Mouse (Mus musculus) central nervous system, embryonic 11.5 days (tissue): ENCODE measurements around the gene Hoxb7. TPM values are rescaled to one million over a fixed set of nuclear protein-coding genes. Genes with fewer than 3 reads are reported as not detected.

Experiments
- polyA plus RNA-seq: library from polyadenylated mRNA; depleted of rRNA; stranded (reverse); fragments of >200 nt; gene quantifications from 2 replicates; pipeline ENCODE4 v1.2.3, GENCODE M21; 2012; rRNA removed

The Hoxb7 gene
- 1.5 and 10.7 TPM in 2 replicates for polyA plus RNA-seq

DNA sequence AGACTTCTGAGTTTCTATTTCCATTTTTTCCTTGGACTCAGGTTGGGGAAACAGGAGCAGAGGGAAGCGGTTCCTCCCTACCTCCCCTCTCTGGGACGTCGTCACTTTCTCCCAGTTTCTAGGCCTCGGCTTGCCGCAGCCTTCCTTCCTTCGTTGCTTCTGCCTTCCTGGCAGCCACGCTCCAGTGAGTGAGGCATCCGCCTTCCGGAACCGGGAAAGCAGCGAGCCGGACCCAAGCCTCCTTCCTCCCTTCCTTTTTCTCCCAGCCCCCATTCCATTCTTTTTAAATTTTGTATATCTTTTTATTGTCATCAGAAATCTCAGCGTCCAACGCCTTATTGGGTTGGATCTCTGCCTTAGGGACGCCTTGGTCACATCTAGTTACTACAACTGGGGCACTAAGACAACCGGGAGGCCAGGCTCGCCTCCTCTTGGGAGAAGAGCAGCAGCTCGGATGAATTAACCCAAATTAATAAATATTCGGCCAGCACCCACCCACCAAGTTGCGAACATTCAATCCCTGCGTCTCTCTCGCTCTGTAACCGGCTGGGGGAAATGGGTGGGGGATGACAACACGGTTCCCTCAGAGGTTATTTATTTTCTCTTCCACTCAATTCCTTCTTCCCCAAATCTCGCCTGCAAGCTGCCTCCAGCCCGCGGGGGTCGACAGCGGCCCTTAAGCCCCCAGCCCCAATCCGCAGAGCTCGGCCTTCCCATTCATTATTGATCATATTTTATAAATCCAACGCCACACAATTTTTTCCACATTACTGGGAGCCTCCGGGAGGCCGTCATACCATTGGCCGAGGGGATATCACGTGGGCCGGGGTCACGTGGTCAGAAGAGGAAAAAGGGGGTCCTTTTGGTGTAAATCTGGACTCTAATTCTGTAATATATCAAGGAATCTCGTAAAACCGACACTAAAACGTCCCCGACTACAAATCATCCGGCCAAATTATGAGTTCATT, at the start of gene Hoxb7:
Gene Hoxb7 (plus strand): TSS at position 853 of the 968 bp plus-strand sequence.

DNA sequence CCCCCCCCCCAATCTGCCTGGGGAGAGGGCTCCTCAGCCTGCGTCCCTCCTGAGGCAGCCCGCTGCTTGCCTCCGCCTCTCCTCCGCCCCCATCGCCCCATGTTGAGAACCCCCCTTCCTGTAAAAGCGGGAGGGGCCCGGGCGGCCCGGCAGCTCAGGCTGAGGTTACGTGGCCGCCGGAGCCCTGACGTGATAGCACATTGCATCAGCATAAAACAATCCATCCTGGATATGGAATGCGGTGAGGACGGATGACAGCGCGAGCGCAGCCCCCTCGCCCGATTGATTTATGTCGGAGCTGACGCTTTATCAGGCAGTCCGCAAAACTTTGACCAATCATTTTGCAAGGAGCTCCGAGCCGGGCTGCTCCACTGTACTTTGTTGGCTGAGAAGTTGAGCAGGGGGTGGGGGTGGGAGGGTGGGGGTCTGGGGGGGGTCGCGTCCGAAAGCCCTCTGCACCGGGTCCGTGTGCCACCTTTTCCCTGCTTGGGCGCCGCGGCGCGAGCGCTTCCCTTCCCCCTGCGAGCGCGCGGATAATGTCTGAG, 15.4 kb upstream of the Hoxb7 start, which contains the start of gene Hoxb9:
Gene Hoxb9 (plus strand): TSS at position 462 of the 545 bp plus-strand sequence.

DNA sequence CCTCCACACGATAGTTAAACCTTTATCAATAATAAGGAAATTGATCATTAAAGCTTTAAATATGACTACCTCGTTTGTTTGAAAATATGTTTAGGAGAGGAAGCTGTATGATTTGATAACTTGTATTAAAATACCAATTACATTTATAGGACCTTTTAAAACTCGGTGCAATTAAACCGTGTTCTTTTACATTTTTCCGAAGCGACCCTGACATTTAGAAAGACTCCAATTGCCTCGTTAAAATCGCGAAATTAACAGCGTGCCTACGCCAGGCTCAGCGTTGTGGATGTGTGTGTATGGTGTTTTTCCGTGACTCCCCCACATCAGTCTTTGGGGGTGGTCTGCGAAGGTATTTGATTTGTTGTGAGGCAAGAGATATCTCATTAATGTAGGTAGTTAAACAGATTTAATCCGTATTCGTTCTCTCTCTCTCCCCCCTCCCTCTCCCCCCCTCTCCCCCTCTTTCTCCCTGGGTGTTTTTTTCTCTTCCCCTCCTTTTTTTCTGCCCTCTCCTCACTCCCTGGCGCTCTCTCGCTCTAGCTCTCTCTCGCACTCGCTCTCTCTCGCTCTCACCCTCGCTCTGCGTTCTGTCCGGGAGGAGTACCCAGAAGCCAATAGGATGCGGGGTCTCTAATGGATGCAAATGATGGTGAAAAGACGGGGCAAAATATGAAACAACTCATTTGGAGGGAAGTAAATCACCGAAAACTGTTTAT, 4.4 kb upstream of the Hoxb7 start, which contains the start of gene Hoxb8:
Gene Hoxb8 (plus strand): TSS at position 51 of the 716 bp plus-strand sequence.

DNA sequence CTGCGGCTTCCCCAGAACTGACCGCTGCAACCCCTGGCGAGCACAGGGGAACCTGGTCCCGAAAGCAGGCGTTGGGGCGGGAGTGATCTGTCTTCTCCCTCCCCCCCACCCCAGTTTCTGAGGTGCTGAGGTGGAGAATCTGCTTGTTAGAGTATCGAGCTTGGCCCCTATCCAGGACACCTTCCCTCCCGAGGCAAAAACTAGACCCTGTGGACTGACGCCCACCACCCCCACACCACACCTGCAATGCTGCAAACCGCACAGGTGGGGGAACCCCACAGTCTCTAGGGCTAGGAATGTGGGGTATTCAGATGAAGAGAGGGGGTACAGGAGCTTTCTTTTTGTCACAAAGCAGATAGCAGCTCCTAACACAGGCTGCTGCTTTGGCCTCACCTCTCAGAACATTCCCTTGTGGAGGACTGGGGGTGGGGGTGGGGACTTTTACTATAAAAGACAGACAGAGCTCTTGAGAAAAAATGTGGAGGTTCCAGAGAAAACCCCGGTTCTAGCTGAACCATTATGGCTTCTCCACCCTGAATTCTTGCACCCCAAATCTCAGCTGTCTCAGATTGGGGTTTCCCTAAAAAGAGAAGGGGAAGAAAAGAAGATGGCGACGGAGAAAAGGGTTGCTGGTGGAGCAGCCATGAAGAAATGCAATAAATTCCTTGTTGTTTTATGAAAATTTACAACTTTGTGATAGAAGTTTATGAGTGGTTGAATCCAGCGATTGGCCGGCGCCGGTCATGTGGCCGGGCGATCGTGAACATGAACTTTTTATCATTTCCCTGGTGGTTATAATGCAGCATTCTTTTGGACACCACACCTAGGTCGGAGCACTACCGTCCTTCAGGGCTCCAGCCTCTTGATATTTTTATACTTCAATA, 5.5 kb downstream of the Hoxb7 start, which contains the start of gene Hoxb6:
Gene Hoxb6 (plus strand): TSS at position 796 of the 884 bp plus-strand sequence.

DNA sequence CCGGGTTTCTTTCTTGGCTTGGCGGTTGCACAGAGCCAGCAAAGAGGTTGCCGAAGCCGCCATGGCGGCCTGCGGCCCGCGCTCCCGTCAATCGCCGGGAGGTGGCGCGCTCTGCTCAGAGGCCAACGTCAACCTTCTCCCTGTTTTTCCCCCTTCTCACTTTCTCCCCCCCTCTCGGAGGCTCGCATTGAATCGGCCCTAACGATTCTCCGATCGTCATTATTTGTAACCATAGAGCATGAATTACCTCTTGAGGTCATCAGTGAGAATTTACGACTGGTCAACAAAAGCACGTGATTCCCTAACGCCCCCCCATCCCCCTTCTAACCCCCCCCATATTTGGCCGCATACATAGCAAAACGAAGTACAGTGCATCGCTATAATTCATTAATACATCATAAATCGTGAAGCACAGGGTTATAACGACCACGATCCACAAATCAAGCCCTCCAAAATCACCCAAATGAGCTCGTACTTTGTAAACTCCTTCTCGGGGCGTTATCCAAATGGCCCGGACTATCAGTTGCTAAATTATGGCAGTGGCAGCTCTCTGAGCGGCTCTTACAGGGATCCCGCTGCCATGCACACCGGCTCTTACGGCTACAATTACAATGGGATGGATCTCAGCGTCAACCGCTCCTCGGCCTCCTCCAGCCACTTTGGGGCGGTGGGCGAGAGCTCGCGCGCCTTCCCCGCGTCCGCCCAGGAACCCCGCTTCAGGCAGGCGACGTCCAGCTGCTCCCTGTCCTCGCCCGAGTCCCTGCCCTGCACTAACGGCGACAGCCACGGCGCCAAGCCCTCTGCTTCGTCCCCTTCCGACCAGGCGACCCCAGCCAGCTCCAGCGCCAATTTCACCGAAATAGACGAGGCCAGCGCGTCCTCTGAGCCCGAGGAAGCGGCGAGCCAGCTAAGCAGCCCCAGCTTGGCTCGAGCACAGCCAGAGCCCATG, 17.0 kb downstream of the Hoxb7 start, which contains the start of gene Hoxb5:
Gene Hoxb5 (plus strand): TSS at position 186 of the 949 bp plus-strand sequence.

DNA sequence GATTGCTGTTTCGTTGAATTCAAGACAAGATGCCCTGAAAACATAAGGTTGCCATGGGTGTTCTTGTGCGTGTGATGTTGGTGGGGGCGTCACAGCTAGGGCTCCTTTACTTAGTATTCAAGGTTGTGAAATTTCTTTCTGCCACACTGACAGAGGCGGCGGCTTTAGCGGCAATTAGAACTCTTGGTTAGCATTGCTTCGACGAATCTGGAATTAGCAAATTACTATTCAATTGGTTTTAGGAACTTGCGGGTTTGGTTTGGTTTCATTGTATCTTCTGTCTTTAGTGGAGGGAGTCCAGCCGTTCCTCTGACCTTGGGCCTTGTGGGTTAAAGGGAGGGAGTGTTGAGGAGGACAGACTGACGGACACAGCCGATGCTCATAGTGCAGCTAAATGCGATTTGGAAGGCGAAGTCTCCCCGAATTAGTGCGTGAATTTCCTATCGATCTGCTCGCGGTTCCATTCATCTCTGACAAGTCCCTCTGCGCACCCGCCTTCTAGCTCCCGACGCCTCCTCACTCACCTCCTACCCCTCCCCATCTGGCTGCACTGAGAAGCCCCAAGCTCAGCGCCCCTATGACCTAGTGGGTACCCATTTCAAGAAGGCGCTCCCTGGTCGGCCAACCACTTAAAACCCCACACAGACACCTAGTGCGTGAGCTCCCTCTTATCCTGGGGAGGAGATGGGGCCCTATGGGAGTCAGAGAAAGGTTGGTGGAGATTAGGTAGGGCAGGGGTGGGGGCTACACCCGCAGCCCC, 31.4 kb downstream of the Hoxb7 start, which contains the start of gene Hoxb4:
Gene Hoxb4 (plus strand): TSS at position 660 of the 760 bp plus-strand sequence.

DNA sequence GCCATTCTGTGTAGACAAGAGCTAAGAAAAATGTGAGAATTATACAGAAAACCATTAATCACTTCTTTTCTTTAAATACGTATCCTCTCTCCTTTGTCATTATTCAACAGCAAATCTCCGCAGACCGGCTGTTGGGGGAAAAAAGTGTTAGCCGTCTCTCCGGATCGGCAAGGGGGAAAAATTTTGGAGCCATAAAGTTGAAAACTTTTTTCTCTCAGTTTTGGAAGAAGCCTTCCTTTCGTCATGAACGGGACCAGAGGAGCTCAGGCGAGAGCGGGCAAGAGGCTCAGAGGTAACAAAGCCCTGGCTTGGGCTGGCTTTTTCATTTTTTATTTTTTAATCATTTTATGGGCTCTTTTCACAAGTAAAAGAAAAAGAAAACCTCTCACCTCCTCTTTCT, 36.7 kb downstream of the Hoxb7 start, which contains the start of gene Hoxb3:
Gene Hoxb3 (plus strand): TSS at position 173 of the 400 bp plus-strand sequence.

Other genes starting within 250 kb of the Hoxb7 start
- gene Ube2z, start 221.2 kb upstream of the Hoxb7 start, polyA plus RNA-seq = 37.6 and 45.1 TPM in 2 replicates
- 217 and 260 TPM in 2 replicates for gene Atp5g1, start 211.0 kb upstream of the Hoxb7 start, polyA plus RNA-seq
- not detected in 2 replicates for gene Calcoco2, start 174.7 kb upstream of the Hoxb7 start, polyA plus RNA-seq
- gene Ttll6, start 152.8 kb upstream of the Hoxb7 start, polyA plus RNA-seq = 0.06 and 0.08 TPM in 2 replicates
- gene Hoxb13, start 92.3 kb upstream of the Hoxb7 start, polyA plus RNA-seq = 0.09 TPM in 1 of 2 replicates, not detected in the other
- 0.19 and 33.6 TPM in 2 replicates for gene Hoxb9, start 15.2 kb upstream of the Hoxb7 start, polyA plus RNA-seq
- 0.85 and 34.6 TPM in 2 replicates for gene Hoxb8, start 4.7 kb upstream of the Hoxb7 start, polyA plus RNA-seq
- gene Hoxb6, start 5.9 kb downstream of the Hoxb7 start, polyA plus RNA-seq = 1.6 and 25.5 TPM in 2 replicates
- gene Hoxb5, start 16.7 kb downstream of the Hoxb7 start, polyA plus RNA-seq = 0.56 and 17.7 TPM in 2 replicates
- 1.6 and 11.1 TPM in 2 replicates for gene Hoxb4, start 31.6 kb downstream of the Hoxb7 start, polyA plus RNA-seq
- 2.1 and 37.0 TPM in 2 replicates for gene Hoxb3, start 36.7 kb downstream of the Hoxb7 start, polyA plus RNA-seq
- 2.4 and 26.0 TPM in 2 replicates for gene Hoxb2, start 63.9 kb downstream of the Hoxb7 start, polyA plus RNA-seq
- gene Hoxb1, start 79.1 kb downstream of the Hoxb7 start, polyA plus RNA-seq = 0.17 and 0.84 TPM in 2 replicates
- 0.96 and 0.98 TPM in 2 replicates for gene Skap1, start 178.0 kb downstream of the Hoxb7 start, polyA plus RNA-seq